Mouse (Mus musculus): ENCODE measurements around the gene Tpp1.
"Not testable (repeated sequence)": the region's sequence is repeated elsewhere in the genome, so short reads cannot be mapped to it uniquely, and the experiment has no call there.

Tpp1 gene

DNA sequence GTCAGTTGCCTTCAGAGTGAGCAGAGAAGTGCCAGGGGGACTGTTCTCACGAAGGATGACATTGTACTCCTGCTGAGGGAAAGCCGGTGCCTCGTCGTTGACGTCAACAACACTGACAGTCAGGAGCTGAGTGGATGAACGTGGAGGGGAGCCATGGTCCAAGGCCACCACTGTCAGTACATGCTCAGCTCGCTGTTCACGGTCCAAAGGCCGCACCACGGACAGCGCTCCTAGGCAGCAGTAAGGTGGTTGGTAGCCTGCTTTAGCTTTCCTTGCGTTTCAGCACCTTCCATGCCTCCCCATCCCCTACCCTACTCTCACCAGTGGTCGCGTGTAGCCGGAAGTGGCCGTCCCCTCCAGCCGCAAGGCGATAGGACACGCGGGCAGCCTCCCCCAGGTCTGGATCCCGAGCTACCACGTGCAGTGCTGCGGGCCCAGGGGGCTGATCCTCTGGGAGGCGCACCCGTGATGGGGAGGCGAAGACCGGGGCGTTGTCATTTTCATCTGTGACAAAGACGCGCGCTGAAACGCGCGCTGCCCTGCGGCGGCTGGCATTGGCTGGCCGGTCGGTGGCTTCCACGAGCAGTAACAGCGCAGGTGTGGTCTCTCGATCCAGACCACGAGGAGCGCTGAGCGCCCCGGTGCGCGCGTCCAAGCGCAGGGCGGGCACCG lies 9.9 kb upstream of the Tpp1 start:
- no peak for DNase-seq

DNA sequence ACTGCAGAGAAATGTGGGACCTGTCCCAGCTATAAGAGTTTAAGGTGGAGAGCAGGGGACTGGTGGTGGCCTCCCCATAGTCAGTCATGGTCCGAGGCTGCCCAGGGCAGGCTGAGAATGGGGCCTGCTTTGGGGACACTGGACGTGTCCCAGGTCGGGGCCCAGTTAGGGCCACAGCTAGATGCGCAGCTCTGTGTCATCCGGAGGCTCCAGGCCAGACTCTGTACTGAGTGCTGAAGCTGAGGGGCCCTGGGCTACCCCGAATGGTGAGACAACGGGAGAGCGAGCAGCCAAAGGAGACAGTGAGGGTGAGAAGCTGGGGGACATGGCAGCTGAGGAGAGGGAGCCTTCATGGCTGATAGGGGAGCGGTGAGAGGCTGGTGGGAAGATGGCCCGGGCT lies 1.2 kb upstream of the Tpp1 start:
- no peak for DNase-seq

DNA sequence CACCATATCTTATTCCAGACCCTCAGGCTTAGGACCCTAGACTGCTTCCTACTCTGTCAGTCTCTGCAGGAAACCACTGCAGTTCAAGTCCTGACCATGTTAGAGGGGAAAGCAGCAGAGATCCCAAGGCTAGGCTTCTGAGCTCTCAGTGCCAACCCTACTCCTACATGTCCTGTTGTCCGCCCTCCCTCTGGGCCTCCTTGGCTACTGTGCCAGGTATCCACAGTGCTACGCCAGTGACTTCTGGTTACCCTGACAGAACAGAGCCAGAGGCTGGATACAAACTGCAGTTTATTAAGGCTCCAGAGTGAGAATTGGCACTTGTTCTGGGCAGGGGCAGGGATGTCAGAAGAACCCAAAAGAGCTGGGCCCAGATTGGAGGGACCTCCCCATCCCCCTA lies 681 bp upstream of the Tpp1 start:
- peak; percentile 74 for DNase-seq

DNA sequence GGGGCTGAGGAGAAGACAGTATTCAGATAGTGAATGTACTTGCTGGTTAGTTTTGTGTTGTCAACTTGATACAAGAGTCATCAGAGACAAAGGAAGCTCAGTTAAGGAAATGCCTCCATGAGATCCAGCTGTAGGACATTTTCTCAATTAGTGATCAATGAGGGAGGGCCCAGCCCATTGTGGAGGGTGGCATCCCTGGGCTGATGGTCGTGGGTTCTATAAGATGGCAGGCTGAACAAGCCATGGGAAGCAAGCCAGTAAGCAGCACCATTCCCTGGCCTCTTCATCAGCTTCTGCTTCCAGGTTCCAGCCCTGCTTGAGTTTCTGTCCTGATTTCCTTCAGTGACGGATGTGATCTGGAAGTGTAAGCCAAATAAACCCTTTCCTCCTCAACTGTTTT lies 4.3 kb downstream of the Tpp1 start:
- no peak for DNase-seq

DNA sequence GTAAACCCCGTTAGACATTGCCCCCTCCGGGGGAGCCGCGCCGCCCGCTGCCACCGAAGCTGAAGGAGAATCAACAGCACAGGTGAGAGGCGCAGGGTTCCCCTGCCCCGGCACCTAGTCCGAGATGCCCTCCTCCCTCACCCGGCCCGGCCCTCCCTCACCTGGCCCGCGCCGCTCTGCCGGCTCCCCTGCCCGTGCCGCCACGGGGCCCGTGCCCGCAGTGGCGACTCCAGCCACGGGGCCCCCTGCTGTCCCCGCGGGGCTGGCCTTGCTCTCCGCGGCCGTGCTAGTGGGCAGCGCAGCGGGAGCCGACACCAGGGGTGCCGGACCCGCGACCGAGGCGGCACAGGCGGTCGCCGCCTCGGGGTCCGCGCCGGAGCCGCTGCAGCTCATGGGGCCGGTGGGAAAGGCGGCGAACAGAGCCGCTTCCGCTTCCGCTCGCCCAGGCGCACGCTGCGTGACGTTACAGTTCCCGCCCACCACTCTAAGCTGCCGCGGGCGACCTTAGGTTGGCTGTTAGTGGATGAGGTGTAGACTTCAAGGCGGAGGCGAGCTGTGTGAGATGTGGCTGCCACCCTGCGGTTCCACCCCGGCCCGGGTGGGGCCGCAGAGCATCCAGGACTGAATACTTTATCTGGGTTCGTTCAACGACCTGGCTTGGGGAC lies 8.0 kb downstream of the Tpp1 start, which contains the start of gene Taf10:
TSS of gene Taf10 (minus strand) at position 436 of the 665 bp plus-strand sequence.
- DNase-seq = peak; percentile 85

DNA sequence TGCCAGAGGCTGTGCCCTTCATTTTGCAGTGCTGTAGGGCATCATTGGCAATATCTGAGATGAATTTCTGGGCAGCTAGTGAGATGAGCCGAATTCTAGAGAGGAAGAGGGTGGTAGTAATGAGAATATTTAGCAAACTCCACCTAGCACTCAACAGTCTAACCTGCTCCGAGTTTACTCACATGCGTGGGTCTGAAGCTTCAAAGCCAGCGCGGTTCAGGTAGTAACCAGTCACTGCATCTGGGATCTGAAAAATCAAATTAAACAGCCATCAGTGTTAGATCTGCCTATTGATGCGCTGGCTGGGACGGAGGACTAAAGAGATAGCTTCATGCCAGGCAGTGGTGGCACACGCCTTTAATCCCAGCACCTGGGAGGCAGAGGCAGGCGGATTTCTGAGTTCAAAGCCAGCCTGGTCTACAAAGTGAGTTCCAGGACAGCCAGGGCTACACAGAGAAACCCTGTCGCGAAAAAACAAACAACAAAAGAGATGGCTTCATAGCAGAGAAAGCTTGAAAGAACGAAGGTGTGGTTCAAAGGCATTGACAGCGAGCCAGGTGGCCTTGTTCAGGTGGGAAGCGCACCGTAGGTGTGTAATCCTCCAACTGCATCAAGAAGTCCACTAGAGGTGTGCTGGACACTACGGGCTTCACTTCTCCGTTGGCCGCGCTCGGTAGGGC lies 8.6 kb downstream of the Tpp1 start:
- not testable (repeated sequence) for DNase-seq

DNA sequence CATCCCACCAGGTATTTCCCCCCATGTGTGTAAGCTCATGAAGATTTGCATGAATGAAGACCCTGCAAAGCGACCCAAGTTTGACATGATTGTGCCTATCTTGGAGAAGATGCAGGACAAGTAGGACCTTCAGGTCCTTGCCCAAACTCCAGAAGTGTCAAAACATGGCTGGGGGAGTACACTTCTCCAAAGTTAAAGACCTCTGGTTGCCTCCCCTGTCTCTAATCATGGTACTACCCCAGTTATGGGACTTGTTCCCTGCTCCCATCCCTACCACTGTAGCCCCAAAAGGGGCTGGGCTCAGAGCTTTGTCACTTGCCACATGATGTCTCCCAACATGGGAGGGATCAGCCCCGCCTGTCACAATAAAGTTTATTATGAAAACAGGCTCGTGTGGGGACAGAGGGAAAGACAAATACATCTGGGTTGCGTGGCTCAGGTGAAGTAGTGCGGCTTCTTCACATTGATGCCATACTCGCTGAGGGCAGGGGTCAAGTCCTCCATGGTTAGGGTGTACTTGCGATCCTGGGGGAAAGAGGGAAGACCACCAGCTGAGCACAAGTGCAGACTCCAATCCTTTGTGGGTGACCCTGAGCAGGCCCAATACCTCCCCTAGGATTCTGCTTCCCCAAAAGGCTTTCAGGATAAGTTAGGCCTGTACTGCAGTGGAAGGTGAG lies 9.4 kb downstream of the Tpp1 start:
- not testable (repeated sequence) for DNase-seq

DNA sequence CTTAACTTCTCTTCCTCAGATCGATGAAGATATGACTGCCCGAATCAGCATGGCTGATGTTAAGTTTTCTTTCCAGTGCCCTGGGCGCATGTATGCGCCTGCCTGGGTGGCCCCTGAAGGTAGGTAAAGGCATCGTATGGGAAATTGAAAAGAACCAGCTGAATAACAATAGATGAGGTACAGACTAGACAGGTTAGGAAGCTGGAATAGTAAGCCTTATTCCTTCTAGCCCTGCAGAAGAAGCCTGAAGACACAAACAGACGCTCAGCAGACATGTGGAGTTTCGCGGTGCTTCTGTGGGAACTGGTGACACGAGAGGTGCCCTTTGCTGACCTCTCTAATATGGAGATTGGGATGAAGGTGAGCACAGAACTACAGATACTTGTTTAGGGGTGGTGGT lies 10.1 kb downstream of the Tpp1 start:
- no peak for DNase-seq

DNA sequence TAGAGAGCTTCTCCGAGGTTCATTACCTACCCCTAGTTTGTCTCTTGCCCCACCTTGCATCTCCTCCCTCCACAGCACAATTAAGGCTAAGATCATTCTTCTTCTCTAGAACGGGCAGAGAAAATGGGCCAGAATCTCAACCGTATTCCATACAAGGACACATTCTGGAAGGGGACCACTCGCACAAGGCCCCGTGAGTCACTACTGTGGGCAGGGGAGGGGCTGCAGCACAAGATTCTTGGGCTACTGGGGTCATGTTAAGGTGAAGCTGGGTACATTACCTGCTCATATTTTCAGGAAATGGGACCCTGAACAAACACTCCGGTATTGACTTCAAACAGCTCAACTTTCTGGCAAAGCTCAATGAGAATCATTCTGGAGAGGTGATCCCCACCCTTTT lies 11.2 kb downstream of the Tpp1 start:
- no peak for DNase-seq

DNA sequence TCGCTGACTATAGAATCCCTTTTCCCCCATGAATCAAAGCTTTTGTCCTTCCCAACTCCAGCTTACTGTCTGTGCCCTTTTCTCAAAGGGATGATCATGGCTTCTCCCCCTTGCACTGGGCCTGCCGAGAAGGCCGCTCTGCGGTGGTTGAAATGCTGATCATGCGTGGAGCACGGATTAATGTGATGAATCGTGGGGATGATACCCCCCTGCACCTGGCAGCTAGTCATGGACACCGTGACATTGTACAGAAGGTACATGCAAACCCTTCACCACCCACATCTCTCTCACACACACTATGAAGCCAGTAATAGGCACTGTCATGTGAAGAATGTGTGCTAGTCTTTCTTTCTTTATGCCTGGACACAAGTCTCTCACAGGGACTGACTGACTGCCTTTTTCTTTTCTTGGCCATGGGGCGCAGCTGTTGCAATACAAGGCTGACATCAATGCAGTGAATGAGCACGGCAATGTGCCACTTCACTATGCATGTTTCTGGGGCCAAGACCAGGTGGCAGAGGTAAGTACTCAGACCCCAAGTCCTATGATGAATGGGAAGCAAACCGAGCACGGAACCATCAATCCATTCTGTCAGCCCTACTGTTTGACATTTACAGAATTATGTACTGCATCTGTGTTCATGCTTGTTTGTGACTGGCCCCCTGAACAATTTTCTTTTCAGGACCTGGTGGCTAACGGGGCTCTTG lies 11.8 kb downstream of the Tpp1 start:
- DNase-seq = no peak

DNA sequence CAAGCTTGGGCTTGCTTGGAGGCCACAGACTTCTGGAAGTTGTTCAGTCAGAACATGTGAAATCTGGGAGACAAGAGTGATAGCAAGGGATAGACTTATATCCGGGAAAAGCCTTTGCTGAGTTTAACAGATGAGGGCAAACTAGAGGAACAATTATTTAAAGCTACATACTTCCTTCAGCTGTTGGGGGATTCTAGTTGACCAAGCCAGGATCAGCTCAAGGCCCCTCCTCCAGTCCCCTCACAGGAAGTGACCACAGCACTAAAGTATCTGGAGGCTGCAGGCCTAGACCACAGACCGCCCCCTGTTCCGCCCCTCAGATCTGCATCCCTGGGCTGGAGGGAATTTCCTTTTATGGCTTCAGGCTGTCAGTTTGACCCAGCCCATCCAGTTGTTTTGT lies 13.1 kb downstream of the Tpp1 start:
- no peak for DNase-seq

DNA sequence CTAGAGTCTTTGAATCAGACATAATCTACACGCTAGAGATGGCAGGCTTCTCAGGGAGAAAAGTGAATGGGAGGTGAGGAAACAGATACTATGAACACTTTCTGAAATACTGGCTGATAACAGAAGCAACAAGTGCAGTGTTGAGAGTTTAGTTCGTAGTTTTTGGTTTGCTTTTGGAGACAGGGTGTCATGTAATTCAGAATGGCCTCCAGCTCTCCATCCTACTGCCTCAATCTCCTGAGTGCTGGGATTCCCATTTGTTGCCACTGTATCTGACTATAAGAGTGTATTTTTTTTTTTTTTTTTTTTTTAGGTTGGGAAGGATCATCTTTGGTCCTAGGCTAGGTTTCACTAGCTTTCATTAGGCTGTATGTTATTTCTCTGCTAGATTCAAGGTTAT lies 13.7 kb downstream of the Tpp1 start:
- no peak for DNase-seq

DNA sequence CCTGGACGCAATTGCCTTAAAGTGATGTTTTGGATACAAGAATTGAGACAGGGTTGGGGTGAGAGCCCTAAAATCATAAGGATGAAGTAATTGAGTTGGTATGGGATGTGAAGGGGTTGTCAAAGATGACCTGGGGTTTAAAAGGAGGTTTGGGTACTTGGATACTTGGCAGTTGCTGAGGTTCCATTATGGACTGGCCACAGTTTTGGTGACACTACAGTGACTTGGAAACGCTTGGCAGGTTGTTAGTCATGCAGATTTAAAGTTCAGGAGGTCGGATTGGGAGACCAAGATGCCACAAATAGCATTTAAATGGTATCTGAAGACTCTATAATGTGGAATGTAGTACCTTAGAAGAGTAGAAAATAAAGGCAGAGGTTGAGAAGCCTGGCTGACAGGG lies 14.4 kb downstream of the Tpp1 start:
- peak; percentile 31 for DNase-seq

DNA sequence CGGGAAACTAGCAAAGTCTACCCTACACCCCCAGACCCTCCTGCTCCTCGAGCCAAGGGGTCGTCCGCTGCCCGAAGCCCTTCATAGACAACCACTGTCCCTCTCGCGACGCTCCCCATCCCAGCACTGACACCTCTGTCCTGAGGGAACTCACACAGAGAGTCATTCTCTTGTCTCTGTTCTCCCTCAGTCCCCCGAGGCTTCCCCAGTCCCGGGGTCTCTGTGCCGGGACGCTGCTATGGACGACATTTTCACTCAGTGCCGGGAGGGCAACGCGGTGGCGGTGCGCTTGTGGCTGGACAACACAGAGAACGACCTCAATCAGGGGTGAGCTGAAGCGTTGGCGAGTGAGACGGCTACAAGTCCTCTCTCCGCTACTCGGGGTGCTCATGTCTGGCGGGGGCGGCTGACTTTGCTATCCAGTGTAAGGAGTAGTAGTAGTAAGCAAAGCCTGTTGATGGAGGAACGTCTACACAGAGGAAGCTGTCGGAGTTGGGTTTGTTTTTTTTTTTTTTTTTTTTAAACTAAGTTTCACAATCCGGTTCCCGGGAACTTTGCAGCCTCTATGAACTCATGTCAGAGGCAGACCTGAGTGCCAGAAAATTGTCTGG lies 15.0 kb downstream of the Tpp1 start, which contains the start of gene Rrp8:
TSS of gene Rrp8 (minus strand) at position 475 of the 611 bp plus-strand sequence.
- peak; percentile 51 for DNase-seq

DNA sequence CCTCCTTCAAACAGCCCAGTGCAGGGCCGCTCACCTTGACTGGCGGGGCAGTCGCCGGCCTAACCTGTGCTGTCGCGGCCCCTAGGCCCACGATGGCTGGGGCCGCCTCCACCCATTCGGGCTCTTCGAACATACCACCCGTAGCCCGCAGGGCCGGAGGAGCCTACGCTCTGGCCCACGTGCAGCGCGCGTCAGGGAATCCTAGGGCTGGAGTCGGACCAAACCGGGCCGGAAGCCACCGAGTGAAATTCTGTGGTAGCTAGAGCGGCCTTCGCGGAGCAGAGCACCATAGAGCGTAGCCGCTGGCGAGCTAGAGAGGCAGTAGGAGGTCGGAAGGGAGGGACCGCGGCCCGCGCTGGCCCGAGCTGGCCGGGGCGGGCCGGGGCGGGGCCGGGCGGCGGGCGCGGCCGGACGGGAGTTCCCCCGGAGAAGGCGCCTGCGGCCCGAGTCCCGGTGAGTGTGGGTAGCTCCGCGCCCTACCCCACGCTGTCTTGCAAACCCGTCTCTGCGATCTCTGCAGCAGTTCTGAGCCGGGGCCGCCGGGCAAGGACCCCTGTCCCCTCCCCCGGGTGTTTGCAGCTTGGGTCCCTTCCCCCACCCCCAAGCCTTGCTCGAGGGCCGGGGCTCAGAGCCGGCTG lies 15.7 kb downstream of the Tpp1 start, which contains the start of gene Ilk:
TSS of gene Ilk (plus strand) at position 329 of the 638 bp plus-strand sequence.
- DNase-seq = peak; percentile 93

DNA sequence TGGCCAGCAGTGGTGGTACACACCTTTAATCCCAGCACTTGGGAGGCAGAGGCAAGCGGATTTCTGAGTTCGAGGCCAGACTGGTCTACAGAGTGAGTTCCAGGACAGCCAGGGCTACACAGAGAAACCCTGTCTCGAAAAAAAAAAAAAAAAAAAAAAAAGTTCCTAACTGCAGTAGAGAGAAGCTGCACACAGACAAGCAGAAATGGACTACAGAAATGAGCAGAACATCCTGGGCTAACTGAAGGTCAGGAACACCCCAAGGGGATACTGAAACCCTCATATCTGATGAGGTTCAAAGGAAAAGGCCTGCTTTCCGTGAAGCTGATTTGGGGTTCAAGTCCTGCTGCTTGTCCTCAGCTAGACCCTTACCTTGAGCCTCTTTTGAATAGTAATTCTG lies 16.6 kb downstream of the Tpp1 start:
- not testable (repeated sequence) for DNase-seq

DNA sequence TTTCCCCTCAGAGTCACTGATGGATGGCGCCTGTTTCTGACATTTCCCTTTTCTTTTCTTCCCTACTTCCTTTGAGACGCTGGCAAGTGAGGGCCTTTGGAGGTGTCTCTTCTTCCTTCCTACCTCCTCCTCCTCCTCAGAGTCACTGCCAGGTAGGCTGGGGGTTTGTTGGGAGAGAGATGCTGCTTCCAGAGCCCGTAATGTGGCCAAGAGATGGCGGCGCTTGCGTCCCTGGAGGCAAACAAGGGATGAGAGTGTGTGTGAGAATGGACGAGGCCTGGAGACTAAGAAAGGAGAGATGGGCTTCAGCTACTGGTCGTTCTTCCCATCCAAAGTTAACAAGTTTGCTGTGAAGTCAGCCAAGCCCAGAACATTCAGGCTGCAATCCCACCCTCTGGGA lies 17.2 kb downstream of the Tpp1 start:
- peak; percentile 23 for DNase-seq

DNA sequence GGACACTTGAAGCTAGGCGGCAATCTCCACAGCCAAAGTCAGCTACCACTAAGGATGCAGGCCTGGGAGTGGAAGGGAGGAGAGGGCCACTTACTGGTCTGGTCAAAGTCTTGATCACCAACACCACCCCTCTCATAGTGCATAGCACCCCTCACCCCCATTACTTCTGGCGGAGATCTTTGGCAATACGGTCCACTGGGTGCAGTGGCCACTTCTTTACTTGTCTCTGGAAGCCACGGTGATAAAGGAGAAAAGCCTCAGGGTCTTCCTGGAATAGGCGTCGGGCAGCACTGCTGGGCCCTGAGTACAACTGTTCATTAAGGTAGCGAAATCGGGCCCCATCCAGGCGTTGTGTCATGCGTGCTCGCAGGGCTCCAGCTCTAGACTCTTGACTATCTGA lies 18.2 kb downstream of the Tpp1 start:
- DNase-seq = peak; percentile 21

DNA sequence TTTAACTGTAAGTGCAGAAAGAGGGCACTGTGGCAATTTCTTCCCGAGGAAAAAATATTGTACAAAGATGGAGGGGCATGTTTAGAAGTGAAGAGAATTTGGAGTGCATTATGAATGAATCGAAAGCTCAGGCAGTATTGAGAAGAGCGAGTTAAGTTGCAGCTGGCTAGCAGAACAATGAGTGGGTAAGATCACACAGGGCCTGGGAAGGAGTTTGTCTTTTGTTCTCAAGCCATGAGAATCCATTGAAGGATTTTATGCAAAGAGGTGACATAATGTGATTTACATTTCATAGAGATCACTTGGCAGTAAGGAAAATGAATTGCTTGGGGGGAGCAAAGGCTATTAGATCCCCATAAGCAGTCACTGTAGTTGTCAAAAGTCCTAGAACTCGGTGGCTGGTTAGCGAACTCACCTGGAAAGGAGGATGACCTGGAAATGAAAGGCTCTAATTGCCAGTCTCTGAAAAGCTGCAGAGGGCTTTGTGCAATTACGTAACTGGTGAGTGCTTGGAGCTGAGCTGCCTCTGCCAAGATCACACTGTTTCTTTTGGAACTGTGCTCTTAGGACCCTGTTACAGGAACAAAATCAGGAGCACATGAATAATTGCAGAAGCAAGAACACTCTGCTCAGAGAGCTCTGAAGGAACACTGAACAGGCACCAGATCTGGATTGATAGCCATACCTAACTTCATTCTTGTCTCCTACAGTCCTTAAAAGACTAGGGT lies 23.2 kb downstream of the Tpp1 start:
- peak; percentile 39 for DNase-seq

DNA sequence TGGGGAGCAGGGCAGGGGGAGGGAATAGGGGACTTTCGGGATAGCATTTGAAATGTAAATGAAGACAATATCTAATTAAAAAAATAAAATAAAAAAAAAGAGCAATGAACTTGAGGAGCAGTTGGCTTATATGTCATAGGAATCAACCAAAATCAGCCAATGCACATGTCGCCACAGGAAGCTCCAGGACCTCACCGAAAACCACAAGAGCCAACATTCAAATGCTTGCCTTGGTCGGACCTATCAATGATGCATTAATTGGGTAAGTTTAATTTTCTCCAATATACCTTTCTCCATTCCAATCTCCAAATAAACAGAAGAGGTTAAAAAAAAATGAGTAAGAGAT lies 25.1 kb downstream of the Tpp1 start:
- no peak for DNase-seq
